Mouse (Mus musculus): ENCODE data around the gene Gm5447.

DNA sequence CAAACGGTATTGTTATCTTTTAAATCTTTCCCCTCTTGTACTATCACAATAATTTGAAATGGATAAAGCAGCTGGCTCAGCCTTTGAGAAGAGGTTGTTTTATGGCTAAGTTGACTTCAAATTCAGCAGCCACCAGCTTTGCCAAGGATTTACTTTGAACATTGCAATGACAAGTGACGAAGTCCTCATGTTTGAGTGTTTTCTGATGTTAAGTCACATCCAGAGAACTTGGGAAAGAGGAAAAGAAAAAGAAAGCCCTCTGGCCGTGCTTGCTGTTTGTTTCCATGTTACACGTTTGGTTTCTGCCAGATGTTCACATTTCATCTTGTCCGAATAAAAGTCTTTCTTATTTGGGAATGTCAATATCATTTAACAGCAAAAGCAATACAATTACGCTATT, 47.9 kb downstream of the Gm5447 start:
- TF ChIP-seq CTCF (IDR thresholded peaks at IDR 0.05 in 2 of 3, conservative IDR thresholded peaks at IDR 0.05 in 1 of 3; ENCODE audit: control insufficient read depth in 1 of 3, insufficient read depth in 1 of 3, low read depth in 2 of 3, low read length in 3 of 3, poor library complexity in 1 of 3, severe bottlenecking in 1 of 3) (no peak), HCFC1 (IDR thresholded peaks at IDR 0.05; ENCODE audit: low read depth, low read length) (no peak)

Data from MEL (cell line).